Mouse (Mus musculus): Measurements from ENCODE around the gene Kctd20. TPM values are rescaled to one million over a fixed set of nuclear protein-coding genes. Genes with fewer than 3 reads are reported as not detected.
A peak's percentile ranks its signal among the peaks of the same experiment; 100 is the strongest.

Gene Kctd20
- polyA plus RNA-seq, 1 experiment from 2014 or later = 54.5 TPM

DNA sequence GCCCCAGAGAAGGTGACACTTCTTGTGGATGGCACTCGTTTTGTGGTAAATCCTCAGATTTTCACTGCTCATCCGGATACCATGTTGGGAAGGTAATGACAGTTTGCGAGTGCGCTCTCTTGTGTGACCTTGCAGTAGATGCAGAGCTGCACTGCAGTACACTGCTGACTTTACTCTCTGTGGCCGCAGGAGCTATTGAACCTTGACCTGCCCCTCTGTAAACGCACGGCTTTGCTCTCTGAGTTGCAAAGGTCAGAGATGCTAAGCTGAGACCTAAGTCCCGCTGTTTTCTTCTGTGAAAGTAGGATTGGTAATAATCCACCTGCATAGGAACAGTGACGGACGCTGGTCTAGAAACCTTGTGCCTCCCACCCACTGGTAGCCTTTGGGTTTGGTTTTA, 9.8 kb downstream of the Kctd20 start:
- ATAC-seq (replicated peaks; ENCODE audit: low FRiP score, low read depth) = 0 out of 2 replicates have a peak, but pooled peaks have one; percentile 15
- DNase-seq (ENCODE audit: low spot score) = no peak
- H3K4me1 ChIP-seq (replicated peaks; ENCODE audit: insufficient read depth, low read length) = no peaks in the 10 kb centered on the region
- no peak overlapping the region for H3K4me3 ChIP-seq (replicated peaks; ENCODE audit: low read depth, low read length)
- no peaks in the 10 kb centered on the region for H3K9me3 ChIP-seq (replicated peaks; ENCODE audit: low read length)
- TF ChIP-seq CTCF (IDR thresholded peaks at IDR 0.05; ENCODE audit: low read depth) = no peak
- no peak overlapping the region; the same call in 1 of the 2 replicates for H3K27ac ChIP-seq
- H3K9ac ChIP-seq (ENCODE audit: low read depth, low read length) = no peak overlapping the region
- H3K4me2 ChIP-seq (ENCODE audit: low read length) = no peak overlapping the region
- WGBS = 74% methylated on average over 10 of the region's 10 CpGs
- H3K36me3 ChIP-seq (ENCODE audit: insufficient read depth, low read length) = peaks cover 47% of the 10 kb centered on the region
- no peaks in the 10 kb centered on the region for H3K27me3 ChIP-seq (ENCODE audit: insufficient read depth, low read length)

- DNase-seq (ENCODE audit: low spot score) (no peak), ATAC-seq (replicated peaks; ENCODE audit: low FRiP score, low read depth) (no peak)
- H3K4me1 ChIP-seq (replicated peaks; ENCODE audit: insufficient read depth, low read length) = no peaks in the 10 kb centered on the region
- H3K36me3 ChIP-seq (ENCODE audit: insufficient read depth, low read length) = peaks cover 73% of the 10 kb centered on the region
- no peak overlapping the region for H3K27ac ChIP-seq
- no peak for TF ChIP-seq CTCF (IDR thresholded peaks at IDR 0.05; ENCODE audit: low read depth)
- H3K4me3 ChIP-seq (replicated peaks; ENCODE audit: low read depth, low read length) = no peak overlapping the region
- no peak overlapping the region for H3K9ac ChIP-seq (ENCODE audit: low read depth, low read length)
- no peaks in the 10 kb centered on the region for H3K9me3 ChIP-seq (replicated peaks; ENCODE audit: low read length)
- 72% methylated on average over 11 of the region's 11 CpGs for WGBS
- H3K27me3 ChIP-seq (ENCODE audit: insufficient read depth, low read length) = no peaks in the 10 kb centered on the region
- H3K4me2 ChIP-seq (ENCODE audit: low read length) = no peak overlapping the region
These were observed 15.4 kb downstream of the Kctd20 start for GRCm38 (mm10) chr17:28967021-28967610.

GRCm38 (mm10) chr17:28970122-28970521, 18.4 kb downstream of the Kctd20 start:
- H3K36me3 ChIP-seq (ENCODE audit: insufficient read depth, low read length) = peaks cover 70% of the 10 kb centered on the region

GRCm38 (mm10) chr17:28979091-28979490, 27.3 kb downstream of the Kctd20 start:
- H3K27ac ChIP-seq = no peak overlapping the region
- 96% methylated on average over 4 of the region's 4 CpGs for WGBS
- H3K4me3 ChIP-seq (replicated peaks; ENCODE audit: low read depth, low read length) = no peak overlapping the region
- H3K27me3 ChIP-seq (ENCODE audit: insufficient read depth, low read length) = no peaks in the 10 kb centered on the region
- no peaks in the 10 kb centered on the region for H3K4me1 ChIP-seq (replicated peaks; ENCODE audit: insufficient read depth, low read length)
- no peak for TF ChIP-seq CTCF (IDR thresholded peaks at IDR 0.05; ENCODE audit: low read depth)
- no peaks in the 10 kb centered on the region for H3K9me3 ChIP-seq (replicated peaks; ENCODE audit: low read length)
- ATAC-seq (replicated peaks; ENCODE audit: low FRiP score, low read depth) = no peak
- H3K4me2 ChIP-seq (ENCODE audit: low read length) = no peak overlapping the region
- DNase-seq (ENCODE audit: low spot score) = no peak
- H3K36me3 ChIP-seq (ENCODE audit: insufficient read depth, low read length) = peaks cover 49% of the 10 kb centered on the region
- no peak overlapping the region for H3K9ac ChIP-seq (ENCODE audit: low read depth, low read length)

More at GRCm38 (mm10) chr17:28970122-28970521, 18.4 kb downstream of the Kctd20 start:
- Histone ChIP-seq H3K4me3 (replicated peaks; ENCODE audit: low read depth, low read length) (no peak overlapping the region), H3K27me3 (ENCODE audit: insufficient read depth, low read length) (no peaks in the 10 kb centered on the region), H3K4me2 (ENCODE audit: low read length) (no peak overlapping the region), H3K27ac (no peak overlapping the region), H3K4me1 (replicated peaks; ENCODE audit: insufficient read depth, low read length) (no peaks in the 10 kb centered on the region), H3K9me3 (replicated peaks; ENCODE audit: low read length) (no peaks in the 10 kb centered on the region), H3K9ac (ENCODE audit: low read depth, low read length) (no peak overlapping the region)
- no peak for DNase-seq (ENCODE audit: low spot score)
- no peak for TF ChIP-seq CTCF (IDR thresholded peaks at IDR 0.05; ENCODE audit: low read depth)
- ATAC-seq (replicated peaks; ENCODE audit: low FRiP score, low read depth) = no peak

DNA sequence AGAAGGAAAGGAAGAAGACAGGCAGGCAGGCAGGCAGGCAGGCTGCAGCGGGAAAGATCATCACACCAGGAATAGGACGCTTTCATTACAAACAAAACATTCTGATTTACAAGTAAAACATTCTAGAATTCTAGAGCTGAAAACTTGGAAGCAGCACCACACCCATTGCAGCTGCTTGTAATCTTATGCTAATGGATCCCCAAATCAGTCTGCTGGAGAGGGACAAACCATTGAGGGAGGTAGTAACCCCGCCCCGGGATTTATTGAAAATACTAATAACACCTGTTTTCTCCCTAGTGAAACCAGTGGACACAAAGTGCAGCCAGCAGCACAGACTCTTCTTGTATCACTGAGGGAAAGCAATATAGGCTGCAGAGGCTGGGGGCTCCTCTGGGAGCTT, 29.3 kb downstream of the Kctd20 start:
- TF ChIP-seq CTCF (IDR thresholded peaks at IDR 0.05; ENCODE audit: low read depth) = no peak
- DNase-seq (ENCODE audit: low spot score) (peak; percentile 40), ATAC-seq (replicated peaks; ENCODE audit: low FRiP score, low read depth) (no peak)
- H3K4me1 ChIP-seq (replicated peaks; ENCODE audit: insufficient read depth, low read length) = no peaks in the 10 kb centered on the region
- H3K27me3 ChIP-seq (ENCODE audit: insufficient read depth, low read length) = no peaks in the 10 kb centered on the region
- no peaks in the 10 kb centered on the region for H3K9me3 ChIP-seq (replicated peaks; ENCODE audit: low read length)
- peaks cover 40% of the 10 kb centered on the region for H3K36me3 ChIP-seq (ENCODE audit: insufficient read depth, low read length)
- 58% methylated on average over 4 of the region's 4 CpGs for WGBS
- no peak overlapping the region for H3K4me2 ChIP-seq (ENCODE audit: low read length)
- H3K4me3 ChIP-seq (replicated peaks; ENCODE audit: low read depth, low read length) = no peak overlapping the region
- H3K27ac ChIP-seq = no peak overlapping the region
- H3K9ac ChIP-seq (ENCODE audit: low read depth, low read length) = no peak overlapping the region

GRCm38 (mm10) chr17:28982591-28982990, 30.8 kb downstream of the Kctd20 start:
- peaks cover 38% of the 10 kb centered on the region for H3K36me3 ChIP-seq (ENCODE audit: insufficient read depth, low read length)
- DNase-seq (ENCODE audit: low spot score) (peak; percentile 28), ATAC-seq (replicated peaks; ENCODE audit: low FRiP score, low read depth) (no peak; the same call in 1 of the 2 replicates)
- H3K9ac ChIP-seq (ENCODE audit: low read depth, low read length) = no peak overlapping the region
- WGBS = 22% methylated on average over 4 of the region's 4 CpGs
- H3K9me3 ChIP-seq (replicated peaks; ENCODE audit: low read length) = no peaks in the 10 kb centered on the region
- no peak overlapping the region for H3K4me2 ChIP-seq (ENCODE audit: low read length)
- H3K4me3 ChIP-seq (replicated peaks; ENCODE audit: low read depth, low read length) = no peak overlapping the region
- no peaks in the 10 kb centered on the region for H3K27me3 ChIP-seq (ENCODE audit: insufficient read depth, low read length)
- no peak overlapping the region for H3K27ac ChIP-seq
- H3K4me1 ChIP-seq (replicated peaks; ENCODE audit: insufficient read depth, low read length) = no peaks in the 10 kb centered on the region
- no peak for TF ChIP-seq CTCF (IDR thresholded peaks at IDR 0.05; ENCODE audit: low read depth)
